Mouse (Mus musculus): ENCODE measurements around the gene Cdh12.
"Not testable (repeated sequence)": the region's sequence is repeated elsewhere in the genome, so short reads cannot be mapped to it uniquely, and the experiment has no call there.

Gene Cdh12

DNA sequence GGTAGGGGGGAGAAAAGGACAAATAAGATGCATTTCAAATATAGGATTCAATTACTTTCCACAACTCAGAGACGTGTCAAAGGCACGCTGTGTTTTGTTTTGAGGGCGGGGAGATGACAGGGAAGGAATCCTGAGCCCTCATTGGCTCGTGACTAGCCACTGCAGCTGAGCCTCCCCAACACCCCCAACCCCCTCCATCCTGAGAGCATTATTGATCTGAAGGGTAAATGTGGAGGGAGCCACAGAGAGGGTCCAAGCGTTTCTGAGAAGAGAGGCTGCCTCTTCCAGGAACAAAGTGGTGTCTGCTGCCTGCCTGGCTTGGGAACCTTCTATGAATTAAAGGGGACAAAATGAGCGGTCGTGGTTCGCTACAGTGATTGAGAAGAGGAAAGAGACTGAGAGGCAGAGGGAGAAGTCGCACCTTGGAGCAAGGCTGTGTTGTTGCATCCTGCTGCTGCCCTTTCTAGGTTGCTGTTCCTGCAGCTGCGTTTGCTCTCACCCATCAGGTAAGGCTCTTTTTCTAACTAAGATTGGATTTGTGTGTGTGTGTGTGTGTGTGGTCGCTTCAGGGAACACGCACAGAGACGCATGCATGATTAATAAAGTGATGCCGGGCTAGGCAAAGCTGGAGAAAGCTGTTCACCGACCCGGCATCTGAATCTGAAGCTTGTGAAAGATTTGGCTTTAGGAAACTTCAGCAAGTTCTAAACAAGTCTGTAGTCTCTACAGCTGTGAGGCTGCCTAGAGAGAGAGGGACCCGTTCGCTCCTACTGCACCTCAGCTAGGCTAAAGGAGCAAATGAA, at the start of gene Cdh12:
Gene Cdh12, plus strand, starts transcription at position 405 of the 803 bp plus-strand sequence.
- no peak for DNase-seq (ENCODE audit: low spot score)

DNA sequence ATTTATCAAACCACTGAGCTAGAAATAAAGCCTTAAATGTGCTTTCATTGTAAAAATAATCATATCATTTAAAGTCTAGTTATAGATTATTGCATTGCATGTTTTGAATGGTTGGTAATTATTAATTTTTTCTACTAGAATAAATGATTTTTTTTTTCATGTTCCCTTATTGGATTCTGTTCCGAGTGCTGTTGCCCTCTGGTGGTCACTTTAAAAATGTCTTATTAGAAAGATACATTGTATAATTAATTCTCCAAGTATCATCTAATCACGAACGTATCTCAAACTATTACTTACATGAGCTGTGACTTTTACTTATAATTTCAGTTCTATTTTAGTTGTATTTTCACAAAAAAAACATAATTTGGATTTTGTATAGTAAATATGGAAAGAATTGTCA, 45.5 kb upstream of the Cdh12 start:
- no peak for DNase-seq (ENCODE audit: low spot score)

DNA sequence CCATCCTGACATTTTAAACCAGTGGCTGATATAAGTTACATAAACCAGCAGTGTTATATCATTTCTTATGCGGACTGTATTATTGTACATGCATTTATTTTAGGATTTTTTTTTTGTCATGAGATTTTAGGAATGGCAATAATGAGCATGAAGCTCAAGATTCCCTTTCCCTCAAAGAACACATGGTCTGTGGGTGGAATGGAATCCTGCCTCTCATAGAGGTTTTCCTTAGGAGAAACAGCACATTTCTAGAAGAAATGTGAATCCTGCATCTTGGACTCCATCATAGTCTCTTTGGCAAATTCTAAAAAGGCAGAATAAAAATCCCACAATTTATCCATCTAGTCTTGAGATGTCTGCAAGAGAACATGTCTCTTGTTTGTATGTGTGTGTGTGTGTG, 35.7 kb upstream of the Cdh12 start:
- no peak for DNase-seq (ENCODE audit: low spot score)

DNA sequence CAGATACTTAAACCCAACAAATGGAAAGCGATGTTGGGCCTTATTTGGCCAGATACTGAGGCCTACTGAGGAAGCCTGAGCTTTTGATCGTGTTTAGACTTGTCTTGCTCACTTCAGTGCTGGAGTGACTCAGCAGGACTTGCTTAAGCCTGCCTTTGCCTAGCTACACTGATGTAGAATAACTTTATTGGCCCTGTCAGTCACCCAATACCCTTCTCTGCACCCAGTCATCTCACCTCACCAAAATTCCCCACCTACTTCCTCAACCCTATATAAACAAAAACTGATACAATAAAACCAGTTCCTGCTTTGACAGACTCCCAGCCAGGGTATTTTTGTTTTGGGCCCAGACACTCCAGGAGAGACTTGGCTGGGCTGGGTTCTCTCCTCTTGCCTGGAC, 12.7 kb upstream of the Cdh12 start:
- DNase-seq (ENCODE audit: low spot score) = peak; percentile 23

GRCm38 (mm10) chr15:20450558-20450957, 1.5 kb downstream of the Cdh12 start:
- no peak for DNase-seq (ENCODE audit: low spot score)

DNA sequence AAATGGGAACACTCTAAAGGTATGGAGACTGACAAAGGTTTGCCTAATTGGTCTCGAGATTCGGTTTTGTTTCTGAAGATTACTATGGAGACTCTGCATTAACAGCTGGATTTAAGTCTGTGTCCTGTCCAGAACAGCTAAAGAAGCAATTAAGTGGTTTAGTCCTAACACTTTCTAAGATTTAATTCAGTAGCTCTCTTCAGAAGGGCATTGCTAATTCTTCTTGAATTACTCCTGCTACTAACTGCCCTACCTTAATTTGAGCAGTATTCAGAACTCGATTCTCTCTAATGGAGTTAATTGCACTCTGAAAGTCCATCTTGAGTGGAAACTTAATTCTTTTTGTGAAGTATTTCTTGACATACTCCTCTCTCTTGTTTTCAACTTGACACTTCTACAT, 9.4 kb downstream of the Cdh12 start:
- no peak for DNase-seq (ENCODE audit: low spot score)

DNA sequence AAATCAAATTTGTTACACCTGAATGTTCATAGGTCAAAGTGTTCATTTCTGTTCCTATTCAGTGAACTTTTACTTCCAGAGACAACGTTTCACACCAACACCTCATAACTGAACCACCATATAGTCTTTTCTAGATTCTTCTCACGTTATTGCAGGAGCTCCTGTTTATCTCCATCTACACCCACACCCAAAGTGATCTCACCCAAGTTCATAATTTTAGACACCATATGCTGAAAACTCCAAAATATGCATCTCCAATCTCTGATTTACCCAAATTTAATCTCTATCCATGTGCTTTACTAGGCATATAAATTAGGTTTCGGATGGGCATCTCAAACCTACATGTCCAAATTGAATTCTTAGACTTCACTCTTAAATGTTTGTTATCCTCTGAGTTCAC, 13.4 kb downstream of the Cdh12 start:
- no peak for DNase-seq (ENCODE audit: low spot score)

GRCm38 (mm10) chr15:20463601-20464000, 14.5 kb downstream of the Cdh12 start:
- no peak for DNase-seq (ENCODE audit: low spot score)

GRCm38 (mm10) chr15:20550979-20551378, 101.9 kb downstream of the Cdh12 start:
- DNase-seq (ENCODE audit: low spot score) = no peak

- DNase-seq (ENCODE audit: low spot score) = no peak
These were observed 121.9 kb downstream of the Cdh12 start for GRCm38 (mm10) chr15:20571012-20571411.

DNA sequence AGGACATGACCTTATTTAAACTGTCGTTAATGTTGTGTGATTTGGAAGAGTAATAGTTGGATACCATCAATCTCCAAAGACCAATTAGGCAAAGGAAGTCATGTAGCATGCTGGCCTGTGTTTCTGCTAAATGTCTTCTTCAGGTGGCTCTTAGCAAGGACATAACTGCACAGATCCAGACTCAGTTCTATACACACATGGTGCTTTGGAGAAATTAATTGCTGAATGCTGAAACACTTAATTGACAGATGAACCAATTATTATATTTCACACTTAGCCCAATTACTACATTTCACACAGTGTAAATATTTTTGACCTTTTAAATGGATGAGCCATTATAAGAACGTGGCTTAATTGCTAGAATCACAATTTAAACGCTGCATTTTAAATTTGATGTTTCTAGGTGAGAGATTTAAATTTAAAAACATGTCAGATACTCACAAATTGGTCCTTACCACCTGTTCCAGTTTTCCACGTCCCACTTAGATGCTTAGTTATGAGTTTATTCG, 133.6 kb downstream of the Cdh12 start:
- no peak for DNase-seq (ENCODE audit: low spot score)

- no peak for DNase-seq (ENCODE audit: low spot score)
These were observed 142.5 kb downstream of the Cdh12 start for GRCm38 (mm10) chr15:20591599-20591998.

GRCm38 (mm10) chr15:20605751-20606150, 156.7 kb downstream of the Cdh12 start:
- DNase-seq (ENCODE audit: low spot score) = not testable (repeated sequence)

DNA sequence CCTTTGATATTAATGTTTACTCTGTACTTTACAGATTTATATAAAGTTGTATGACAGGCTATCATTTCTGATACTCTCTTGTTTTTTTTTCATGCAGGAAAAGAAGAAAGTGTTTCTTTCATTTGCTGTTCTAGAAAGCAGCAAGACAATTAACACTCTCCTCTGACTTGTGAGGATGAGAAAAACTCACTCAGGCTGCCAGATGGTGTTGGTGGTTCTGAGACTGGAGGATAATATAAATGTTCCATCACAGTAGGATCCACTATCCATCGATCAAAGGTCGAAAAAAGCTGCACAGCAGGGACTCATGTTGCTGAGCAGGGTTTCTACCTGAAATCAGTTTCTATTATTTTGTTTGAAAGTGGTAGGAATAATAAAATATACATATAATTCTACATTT, 185.5 kb downstream of the Cdh12 start:
- no peak for DNase-seq (ENCODE audit: low spot score)

GRCm38 (mm10) chr15:20639155-20639554, 190.1 kb downstream of the Cdh12 start:
- no peak for DNase-seq (ENCODE audit: low spot score)

DNA sequence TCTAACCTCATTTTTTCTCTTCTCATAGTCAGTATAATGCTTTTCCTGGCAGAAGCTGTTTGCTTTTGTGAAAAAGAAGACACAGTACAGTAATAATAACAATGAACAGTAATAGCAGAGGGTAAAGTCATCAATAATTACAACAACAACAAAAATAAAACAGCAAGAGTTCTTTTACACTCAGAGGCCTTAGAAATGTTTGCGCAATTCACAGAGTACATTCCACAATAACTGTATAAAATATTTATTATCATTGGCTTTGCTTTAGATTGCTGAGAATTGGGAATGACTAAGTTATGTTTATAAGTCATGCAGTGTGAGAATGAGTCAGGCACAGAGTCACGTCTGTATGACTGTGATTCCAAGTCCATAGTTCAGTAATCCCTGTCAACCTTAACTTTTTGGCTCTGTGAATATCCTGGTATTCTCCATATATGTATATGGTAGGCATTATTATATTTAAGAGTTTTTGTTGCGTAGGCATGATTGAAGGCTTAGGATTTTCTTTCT, 193.9 kb downstream of the Cdh12 start:
- DNase-seq (ENCODE audit: low spot score) = no peak

- no peak for DNase-seq (ENCODE audit: low spot score)
These were observed 211.2 kb downstream of the Cdh12 start for GRCm38 (mm10) chr15:20660221-20660620.

GRCm38 (mm10) chr15:20666650-20667049, 217.6 kb downstream of the Cdh12 start, which contains the start of gene Acot10:
Acot10 (minus strand) TSS chr15:20666750.
- no peak for DNase-seq (ENCODE audit: low spot score)

- no peak for DNase-seq (ENCODE audit: low spot score)
These were observed 218.3 kb downstream of the Cdh12 start for GRCm38 (mm10) chr15:20667350-20667749.

DNA sequence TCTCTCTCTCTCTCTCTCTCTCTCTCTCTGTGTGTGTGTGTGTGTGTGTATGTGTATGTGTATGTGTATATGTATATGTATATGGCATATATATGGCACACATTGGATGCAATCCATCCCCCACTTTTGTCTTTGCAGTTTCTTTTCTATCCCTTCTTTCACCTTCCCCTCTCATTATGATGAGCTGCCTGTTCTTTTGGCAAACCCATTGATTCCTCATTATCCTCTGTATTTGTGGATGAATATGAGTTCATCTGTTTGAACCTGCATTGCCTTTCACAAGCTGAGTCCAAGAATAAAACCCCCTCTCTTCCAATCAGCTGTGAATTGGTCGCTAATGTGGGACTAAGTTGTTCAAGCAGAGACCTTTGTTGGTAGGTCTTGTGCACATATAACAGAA, 218.9 kb downstream of the Cdh12 start:
- DNase-seq (ENCODE audit: low spot score) = no peak

- not testable (repeated sequence) for DNase-seq (ENCODE audit: low spot score)
These were observed 220.4 kb downstream of the Cdh12 start for GRCm38 (mm10) chr15:20669507-20669906.

DNA sequence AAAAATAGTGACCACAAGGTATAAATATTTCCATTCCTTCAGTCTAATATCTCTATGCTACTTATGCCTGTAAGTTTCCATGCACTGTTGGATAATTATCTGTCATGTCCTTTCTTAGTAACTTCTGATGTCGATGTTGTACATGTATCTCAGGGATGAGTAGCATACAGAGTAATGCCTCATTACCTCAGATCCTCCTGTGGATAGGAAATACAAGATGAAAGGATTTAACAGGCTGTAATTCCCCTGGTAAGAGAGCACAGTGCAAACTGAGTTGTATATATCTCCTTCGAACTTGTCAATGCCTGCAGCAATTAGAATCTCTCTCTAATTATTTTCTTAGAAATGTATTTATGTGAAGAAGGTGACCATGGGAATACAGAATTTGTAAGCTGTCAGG, 233.7 kb downstream of the Cdh12 start:
- no peak for DNase-seq (ENCODE audit: low spot score)

DNA sequence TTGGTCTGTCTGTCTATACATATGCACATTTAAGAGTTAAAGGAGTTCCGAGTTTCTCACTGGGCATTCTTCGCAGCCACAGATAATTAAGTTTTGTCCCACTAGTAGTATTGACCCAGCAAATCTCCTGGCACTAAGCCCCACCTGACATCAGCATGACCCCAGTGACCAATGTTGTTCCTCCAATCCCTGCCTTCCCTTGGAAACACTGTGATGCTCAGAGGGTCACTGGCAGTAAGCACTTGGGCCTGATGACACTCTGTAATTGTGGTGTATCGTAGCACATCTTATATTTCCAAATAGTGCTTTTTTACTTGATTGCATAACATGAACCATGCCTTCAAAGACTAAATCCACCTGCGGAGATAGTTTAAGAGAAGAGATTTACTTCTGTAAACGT, 235.1 kb downstream of the Cdh12 start:
- no peak for DNase-seq (ENCODE audit: low spot score)

DNA sequence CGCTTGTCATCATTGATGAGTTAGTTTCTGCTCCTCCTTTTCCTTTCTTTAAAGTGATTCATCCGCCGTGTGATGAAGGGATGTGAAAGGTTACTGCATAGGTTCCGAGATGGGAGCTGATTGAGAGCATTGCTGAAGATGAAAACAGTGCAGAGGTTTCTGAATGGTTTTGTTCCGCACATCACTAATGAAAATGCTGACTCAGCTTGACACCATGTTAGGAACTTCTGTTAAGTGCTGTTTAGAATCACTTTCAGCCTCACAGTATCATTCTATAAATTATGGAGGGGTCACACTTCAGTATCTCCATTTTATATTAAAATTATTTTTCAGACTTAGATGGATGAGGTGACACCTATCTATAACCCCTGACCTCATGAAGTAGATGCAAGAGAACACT, 247.2 kb downstream of the Cdh12 start:
- DNase-seq (ENCODE audit: low spot score) = no peak
